Mouse (Mus musculus) right cerebral cortex, postnatal 36 days (tissue): ENCODE results near the gene Dab1.
A peak's percentile ranks its signal among the peaks of the same experiment; 100 is the strongest.

Source experiments
- DNase-seq, 2 experiments: peaks; one replicate each; pipeline ENCODE4 v3.0.0; 2022; ENCODE audit warnings: low spot score in 2 of 2, mixed read lengths in 1 of 2

Gene Dab1

DNA sequence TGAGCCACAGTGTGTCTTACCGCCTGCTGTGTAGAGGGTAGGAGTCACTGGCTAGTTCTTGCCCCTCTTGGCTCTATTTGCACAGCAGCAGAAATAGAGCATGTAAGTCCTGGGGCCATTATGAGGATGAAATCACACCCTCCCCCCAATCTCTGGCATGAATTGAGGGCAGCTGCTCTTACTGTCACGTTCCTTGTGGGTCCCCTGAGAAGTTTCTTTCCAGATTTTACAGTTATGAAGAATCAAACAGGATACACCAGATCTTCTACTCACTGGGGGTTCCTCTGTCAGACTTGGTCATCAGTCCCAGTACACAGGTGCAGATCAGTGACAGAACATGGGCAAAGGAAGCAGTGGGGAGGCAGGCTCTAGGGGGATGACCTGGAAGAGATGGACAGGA, 825.8 kb downstream of the Dab1 start:
- DNase-seq, result no peak

- DNase-seq, result no peak
These were observed 829.0 kb downstream of the Dab1 start for GRCm38 (mm10) chr4:104448199-104448598.

- no peak for DNase-seq
These were observed 831.5 kb downstream of the Dab1 start for GRCm38 (mm10) chr4:104450645-104451044.

GRCm38 (mm10) chr4:104452587-104452986, 833.4 kb downstream of the Dab1 start:
- peak; percentile 66 to 86 for DNase-seq

GRCm38 (mm10) chr4:104455151-104455550, 836.0 kb downstream of the Dab1 start:
- DNase-seq, result no peak

- no peak for DNase-seq
These were observed 836.6 kb downstream of the Dab1 start for GRCm38 (mm10) chr4:104455760-104456159.

DNA sequence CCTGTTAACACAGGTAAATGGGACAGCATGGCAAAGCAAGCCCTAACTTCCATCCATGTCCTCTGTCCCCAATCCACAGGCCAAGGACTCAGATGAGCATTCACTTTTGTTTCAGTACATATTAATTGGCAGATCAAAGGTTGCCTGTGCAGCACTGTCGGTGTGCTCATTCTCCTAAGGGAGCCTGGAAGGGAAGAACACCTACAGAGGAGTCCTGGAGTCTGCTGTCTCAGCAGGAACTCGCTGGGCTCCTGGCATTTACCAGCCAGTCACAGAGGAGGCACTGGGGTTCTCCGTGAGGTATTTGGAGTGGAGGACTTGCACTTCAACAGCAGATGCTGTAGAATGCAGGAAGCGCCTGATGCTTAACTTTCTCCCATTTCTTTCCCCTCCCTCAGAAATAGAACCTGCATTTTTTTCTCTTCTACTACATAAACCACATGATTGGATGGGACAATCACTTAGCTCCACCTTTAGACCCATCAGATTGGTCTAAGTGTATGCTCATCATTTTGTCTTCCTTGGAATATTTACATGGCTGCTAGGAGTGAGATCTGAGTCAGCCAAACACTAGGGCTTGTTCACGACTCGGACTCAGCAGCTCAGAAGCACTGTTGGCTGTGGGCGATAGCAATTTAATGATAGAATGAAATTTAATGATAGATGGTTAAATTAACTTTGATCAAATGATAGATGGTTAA, 837.2 kb downstream of the Dab1 start:
- no peak for DNase-seq

DNA sequence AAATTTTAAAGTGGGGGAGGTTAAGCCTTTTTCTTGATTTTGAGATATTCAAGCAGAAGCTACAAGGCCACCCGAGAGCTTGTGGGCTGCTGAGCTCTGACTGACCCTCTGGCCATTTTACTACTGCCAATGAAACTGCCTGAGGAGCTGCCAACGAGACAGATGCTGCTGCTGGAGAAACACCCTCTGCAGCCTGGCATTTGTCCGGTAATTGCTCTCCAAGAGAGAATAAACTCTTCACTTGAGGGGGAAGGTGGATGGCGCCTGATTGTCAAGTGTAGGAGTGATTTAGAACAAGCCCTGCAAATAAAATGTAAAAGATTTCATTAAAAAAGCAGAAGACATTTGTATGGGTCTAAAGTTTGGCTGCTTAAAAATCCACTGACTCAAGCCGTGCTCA, 839.6 kb downstream of the Dab1 start:
- peak; percentile 49 to 73 for DNase-seq

- DNase-seq, result peak in 1 of 2 experiments; percentile 68
These were observed 842.2 kb downstream of the Dab1 start for GRCm38 (mm10) chr4:104461106-104462011.

DNA sequence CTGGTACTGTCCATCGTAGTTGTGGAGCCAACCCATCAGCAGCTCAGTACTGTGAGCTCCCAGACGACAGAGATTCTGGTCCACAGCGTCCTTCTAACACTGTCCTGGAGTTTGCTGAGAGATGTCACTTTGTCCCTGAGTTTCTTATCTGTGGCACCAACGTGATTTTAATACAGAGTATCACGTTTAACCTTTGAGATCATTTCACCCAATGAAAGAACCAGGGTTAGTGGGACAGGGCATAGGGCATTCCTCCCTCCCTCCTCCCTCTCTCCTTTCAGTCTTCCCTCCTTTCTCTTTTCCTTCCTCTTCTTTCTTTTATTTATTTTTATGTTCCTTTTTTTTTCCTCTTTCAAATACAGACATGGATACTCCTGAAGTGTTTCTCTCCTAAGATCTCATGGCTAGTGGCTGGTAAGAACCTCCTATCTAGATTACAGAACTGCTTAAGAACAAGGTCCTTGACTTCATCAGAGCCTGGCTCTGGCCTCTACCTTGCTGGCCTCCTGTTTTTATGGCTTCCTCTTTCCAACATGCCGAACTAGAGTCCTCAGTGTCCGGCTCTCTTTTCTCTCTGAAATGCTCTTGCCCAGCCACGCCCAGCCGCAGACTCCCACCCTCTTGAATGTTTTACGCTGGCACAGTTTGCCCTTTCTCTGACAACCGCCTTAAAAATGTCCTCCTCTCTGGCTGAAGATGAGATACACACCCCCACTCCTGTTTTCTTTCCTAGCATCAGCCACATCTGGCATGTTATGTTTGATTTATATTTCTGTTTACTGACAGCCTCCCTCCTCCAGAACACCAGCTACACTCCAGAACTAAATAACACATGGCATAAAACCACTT, 844.0 kb downstream of the Dab1 start:
- DNase-seq, result no peak

DNA sequence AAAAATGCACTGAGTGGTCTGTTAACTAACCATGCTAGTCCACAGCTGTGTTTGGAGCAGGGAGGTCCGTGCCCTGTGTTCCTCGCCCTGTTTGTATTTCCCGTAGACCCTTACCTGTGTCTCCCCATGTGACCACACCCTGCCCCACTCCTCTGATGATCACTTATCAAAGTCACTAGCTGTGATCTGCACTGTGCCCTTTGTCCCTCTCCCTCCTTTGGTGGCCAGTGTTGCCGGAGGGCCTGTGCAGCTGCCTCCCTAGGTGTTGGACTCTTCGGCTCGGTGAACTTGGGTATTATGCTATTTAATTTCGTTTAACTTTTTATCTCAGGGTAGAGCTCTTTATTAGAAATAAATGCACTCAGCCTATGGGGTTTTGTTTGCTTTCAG, 844.6 kb downstream of the Dab1 start:
- DNase-seq, result no peak

DNA sequence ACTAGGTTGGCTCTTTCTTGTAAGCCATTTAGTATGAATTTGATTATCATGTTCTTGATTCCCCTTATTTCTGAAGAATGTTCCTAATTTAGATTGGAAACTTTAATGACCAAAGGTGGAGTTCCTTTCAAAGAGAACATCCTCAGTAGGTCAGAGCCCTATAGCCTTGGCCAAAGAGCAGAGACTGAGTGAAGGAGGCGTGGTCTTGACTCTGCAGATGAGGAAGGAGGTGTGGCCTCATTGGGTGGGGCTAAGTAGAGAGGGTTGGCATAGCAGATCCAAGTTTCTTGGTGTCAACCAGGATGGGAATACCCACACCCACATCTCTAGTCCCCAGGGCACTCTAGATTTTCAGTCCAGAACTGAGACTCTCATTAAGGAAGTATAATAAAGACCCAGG, 846.4 kb downstream of the Dab1 start:
- DNase-seq, result no peak

DNA sequence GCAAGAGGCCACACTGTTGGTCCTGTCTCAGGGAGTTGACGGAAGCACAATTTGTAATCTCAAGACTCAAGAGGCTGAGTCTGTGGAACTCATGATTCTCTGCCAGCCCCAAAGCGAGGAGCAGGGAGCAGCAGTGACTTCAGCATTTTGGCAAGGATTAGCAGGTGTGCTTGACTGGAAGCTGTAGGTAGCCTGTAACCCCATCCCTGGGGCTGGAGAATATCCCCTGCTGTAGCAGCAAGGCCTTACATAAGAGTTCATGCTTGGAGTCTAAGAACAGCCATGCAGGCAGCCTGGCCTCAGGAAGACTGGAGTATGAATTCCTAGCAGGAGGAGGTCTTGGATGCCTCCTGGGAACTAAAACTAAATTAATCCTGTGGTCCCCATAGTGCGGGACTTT, 849.5 kb downstream of the Dab1 start:
- no peak for DNase-seq

DNA sequence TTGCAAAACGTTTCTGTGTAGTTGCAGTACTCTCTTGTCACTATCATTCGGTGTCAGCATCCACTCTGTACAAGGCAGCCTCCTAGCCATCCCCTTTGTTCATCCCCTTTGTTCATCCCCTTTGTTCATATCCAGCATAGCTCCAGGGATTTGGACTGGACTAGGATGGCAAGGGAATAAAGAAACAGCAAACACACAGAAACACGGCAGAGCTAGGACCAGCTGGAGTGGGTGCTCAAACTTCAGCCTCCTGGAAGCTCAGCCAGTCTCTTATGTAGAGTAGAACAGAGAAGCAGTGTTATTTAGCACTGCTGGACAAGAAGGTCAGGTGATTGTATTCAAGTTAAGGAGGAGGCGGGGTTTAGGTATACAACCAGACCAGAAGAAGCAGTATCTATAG, 853.8 kb downstream of the Dab1 start:
- no peak for DNase-seq

- DNase-seq, result no peak
These were observed 857.7 kb downstream of the Dab1 start for GRCm38 (mm10) chr4:104476841-104477240.

- DNase-seq, result no peak
These were observed 864.8 kb downstream of the Dab1 start for GRCm38 (mm10) chr4:104483948-104484347.

DNA sequence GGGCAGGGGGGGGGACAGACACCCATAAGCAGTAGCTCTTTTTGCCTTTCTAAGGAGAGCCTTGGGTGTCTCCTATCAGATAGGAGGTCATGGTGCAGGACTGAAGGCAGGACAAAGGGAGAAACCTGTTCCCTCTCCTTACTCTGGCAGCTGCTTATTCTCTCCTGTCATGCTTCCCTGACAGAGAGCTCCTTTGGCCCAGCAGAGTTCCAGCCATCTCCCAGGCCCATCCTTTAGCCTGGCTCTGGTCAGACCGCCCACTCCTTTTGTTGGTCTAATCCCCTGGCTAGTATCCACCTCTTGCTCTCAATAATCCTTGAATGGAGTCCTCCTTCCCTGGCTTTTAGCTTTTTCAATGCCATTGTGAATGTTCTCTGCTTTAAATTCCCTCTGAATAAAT, 878.1 kb downstream of the Dab1 start:
- no peak for DNase-seq

GRCm38 (mm10) chr4:104500112-104500511, 881.0 kb downstream of the Dab1 start:
- DNase-seq, result no peak

- no peak for DNase-seq
These were observed 881.5 kb downstream of the Dab1 start for GRCm38 (mm10) chr4:104500646-104501045.

- no peak for DNase-seq
These were observed 882.1 kb downstream of the Dab1 start for GRCm38 (mm10) chr4:104501245-104501644.

- no peak for DNase-seq
These were observed 885.8 kb downstream of the Dab1 start for GRCm38 (mm10) chr4:104504916-104505315.
